Mouse (Mus musculus): ENCODE data around the gene Pla2g12a.

DNA sequence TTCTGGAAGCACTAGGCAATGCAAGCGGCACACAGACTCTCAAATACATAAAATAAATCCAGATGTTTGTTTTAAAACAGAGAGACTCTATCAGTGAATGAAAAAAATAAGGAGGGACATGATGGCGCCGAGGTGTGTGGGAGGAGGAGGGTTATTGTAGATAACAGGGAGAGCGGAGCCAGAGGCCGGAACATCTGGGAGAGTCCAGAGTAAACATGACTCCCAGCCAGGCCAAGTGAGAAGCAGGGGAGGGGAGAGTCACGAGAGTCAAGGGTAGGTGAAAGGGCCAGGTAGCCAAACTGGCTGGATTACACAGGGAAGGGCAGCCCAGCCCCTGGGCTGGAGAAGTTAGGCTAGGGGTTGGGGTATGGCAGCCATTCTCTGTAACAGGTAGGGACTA lies 18.2 kb downstream of the Pla2g12a start:
- no peak for TF ChIP-seq POLR2A (IDR thresholded peaks at IDR 0.05; ENCODE audit: borderline replicate concordance, control insufficient read depth, low read depth, low read length)
- TF ChIP-seq CTCF (IDR thresholded peaks at IDR 0.05; ENCODE audit: control insufficient read depth, insufficient read depth, low read length), result no peak

All from bone marrow, adult 2 months (tissue).